Mouse (Mus musculus) megakaryocyte-erythroid progenitor cell, adult 5-6 weeks (primary cell): ENCODE results near the gene Rapgefl1. TPM values are rescaled to one million over a fixed set of nuclear protein-coding genes. Genes with fewer than 3 reads are reported as not detected.

ENCODE experiments used
- ATAC-seq: replicated peaks from 2 replicates; pipeline ENCODE4 v1.8.0; 2016; ENCODE audit warnings: mild to moderate bottlenecking, inconsistent platforms; ENCODE audit not compliant: severe bottlenecking, poor library complexity, low FRiP score, low TSS enrichment
- total RNA-seq, 2 experiments: library from RNA; stranded (forward) in 1 of 2; stranded (reverse) in 1 of 2; fragments of 200-1000, 215-1000 nt in 1 of 2; fragments of >200 nt in 1 of 2; fragmentation: Nextera tagmentation in 1 of 2; gene quantifications; 2 replicates each; pipeline ENCODE4 v1.2.3; 2014 to 2017

Rapgefl1 gene
- total RNA-seq, 2 experiments from 2014 or later: 1.7 to 2.2 TPM

DNA sequence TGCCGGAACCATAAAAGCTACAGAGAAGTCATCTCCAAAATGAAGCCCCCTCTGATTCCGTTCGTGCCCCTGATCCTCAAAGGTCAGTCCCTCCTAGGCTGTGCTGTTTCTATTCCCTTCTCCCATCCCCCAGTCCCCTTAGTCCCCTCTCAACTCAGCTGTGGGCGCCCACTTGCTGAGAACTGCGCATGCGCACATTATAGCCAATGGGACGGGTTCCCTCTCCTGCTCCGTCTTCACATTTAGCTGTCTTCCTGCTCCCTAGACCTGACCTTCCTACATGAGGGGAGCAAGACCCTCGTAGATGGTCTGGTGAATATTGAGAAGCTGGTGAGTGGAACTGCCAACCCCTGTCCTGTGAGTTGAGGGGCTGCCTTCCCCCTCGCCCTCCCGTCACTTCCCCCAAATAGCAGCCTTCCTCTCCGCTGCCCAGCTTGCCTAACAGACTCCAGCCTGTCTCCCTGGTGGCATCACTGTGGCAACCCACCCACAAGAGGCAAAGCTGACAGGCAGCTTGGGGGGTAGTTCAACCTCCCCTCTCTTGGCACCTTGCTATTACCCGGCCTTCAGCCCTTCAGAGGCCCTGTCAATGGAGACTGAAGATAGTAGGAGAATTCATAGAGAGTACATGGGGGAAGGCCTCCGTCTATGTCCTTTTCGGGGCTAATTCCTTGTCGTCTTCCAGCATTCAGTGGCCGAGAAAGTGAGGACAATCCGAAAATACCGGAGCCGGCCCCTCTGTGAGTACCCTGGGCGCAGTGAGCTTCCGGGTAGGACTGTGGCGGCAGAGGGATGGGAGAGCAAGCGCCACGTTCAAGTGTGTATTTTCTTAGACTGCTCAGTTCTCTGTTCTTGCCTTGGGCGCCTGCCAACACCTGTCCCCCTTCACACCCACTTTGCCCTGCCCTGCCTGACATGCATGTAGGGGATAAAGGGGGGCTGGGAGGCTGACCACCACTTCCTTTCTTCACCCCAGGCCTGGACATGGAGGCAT is 13.8 kb downstream of the Rapgefl1 start:
- no peak for ATAC-seq

DNA sequence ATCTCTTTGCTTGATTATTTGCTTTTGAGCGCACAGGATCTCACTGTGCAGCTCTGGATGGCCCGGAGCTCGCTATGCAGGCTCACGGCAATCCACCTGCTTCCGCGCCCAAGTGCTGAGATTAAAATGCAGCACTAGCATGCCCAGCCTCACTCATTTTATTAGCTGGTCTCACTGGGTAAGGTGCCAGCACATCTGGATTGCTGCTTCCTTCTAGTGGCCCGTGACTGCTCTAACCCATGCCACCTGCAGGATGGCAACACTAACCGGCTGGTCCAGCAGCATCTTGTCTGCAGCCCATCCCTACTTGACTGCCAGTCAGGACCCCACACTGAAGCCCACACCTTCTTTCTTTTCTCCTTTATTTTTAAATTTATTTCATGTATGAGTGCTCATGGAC is 17.5 kb downstream of the Rapgefl1 start:
- ATAC-seq: no peak

- no peak for ATAC-seq
These were observed 18.1 kb downstream of the Rapgefl1 start for GRCm38 (mm10) chr11:98854659-98855058.

GRCm38 (mm10) chr11:98858759-98859731 is 22.5 kb downstream of the Rapgefl1 start:
- peak; percentile 62; the same call in 1 of the 2 replicates for ATAC-seq

DNA sequence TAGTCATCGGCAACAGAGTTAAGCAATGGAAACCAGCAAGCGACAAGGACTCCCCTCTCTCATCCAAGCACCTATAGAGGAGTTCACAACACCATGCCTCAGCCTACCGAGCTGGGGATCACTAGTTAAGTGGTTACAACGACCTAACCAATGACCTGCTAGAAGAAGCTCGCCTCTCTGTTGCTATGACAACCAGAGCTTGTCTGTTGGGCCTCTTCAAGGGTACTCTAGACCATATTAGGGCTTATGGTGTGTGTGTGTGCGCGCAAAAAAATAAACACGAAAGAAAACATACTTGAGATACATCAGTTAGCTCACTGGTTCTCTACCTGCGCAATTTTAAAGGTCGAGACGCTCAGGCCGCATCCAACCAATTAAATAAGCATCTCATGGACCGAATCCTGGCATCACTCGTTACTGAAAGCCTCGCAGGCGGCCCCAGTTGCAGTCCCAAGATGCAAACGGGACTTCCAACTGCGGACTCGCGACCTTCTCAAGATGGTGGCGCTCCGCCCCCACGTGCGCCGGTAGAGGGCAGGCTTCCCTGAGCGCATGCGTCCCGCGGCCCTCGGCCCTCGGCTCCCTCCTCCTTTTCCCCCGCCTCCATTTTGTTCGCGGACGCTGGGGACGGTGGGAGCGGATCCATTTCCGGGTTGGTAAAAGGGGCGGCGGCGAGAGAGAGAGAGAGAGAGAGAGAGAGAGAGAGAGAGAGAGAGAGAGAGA is 26.6 kb downstream of the Rapgefl1 start, which contains the start of gene Wipf2:
TSS of gene Wipf2 (plus strand) at position 611 of the 723 bp plus-strand sequence.
- peak; percentile 93 for ATAC-seq

DNA sequence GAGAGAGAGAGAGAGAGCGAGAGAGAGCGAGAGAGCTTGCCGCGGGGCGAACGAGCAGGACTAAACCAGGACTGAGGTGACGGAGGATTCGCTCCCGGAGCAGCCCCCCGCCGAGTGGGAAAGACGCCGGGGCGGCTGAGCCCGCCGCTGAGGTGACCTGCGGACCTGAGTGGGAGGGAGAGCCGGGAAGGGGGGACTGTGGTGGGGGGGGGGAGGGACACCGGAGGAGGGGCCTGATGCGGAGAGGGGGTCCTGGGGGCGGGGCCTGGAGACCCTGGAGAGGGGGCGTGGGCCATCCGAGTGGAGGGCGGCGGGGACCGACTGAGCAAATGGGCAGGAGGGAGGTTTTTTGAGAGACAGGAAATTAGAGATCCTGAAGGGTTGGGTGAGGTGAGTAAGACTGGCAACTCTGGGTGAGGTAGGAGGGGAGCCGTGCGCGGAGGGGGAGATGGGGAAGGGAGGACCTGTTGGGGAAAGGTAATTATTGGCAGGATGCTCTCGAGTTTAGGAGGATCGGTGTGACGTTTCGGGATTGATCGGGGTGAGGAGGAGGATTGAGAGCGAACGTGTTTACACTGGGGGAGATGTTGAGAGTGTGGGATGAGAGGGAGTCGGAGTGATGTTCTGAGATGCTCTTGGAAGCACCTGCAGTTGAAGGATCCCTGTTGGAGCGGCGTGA is 27.3 kb downstream of the Rapgefl1 start:
- ATAC-seq: peak; percentile 20

DNA sequence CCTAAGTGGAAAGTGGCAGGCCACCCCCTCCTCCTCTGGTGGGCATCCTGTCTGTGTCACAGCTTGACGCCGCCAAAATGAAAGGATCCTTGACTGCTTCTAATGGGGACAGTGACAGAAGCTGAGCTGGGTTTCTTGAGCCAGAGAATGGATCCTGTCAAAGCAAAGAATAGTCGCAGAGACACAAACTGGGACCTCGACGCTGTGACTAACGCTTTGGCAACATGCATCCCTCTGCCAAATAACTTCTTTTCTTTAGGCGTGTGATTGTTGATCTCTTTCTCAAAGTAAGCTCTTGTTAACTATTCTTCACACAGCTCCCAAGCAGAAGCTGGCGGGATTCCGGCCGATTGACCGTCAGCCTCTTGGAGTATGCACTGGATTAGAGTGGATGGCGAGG is 30.7 kb downstream of the Rapgefl1 start:
- ATAC-seq: no peak

DNA sequence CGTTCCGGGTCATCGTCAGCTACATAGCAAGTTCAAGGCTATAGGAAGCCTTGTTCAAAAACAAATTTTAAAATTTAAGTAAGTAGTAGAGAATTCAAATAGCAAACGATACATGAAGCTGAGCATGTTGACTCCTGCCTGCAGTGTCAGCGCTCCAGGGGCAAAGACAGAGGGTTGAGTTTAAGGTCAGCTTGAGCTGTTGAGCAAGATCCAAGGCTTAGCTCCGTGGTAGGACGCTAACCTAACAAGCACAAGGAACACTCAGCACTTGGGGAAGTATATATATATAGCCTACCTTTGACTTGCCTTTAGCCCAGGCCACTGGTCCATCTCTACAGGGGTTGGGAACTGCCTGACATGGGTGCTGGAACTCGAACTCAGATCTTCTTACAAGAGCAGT is 33.3 kb downstream of the Rapgefl1 start:
- ATAC-seq: no peak

GRCm38 (mm10) chr11:98870791-98871190 is 34.2 kb downstream of the Rapgefl1 start:
- no peak for ATAC-seq

DNA sequence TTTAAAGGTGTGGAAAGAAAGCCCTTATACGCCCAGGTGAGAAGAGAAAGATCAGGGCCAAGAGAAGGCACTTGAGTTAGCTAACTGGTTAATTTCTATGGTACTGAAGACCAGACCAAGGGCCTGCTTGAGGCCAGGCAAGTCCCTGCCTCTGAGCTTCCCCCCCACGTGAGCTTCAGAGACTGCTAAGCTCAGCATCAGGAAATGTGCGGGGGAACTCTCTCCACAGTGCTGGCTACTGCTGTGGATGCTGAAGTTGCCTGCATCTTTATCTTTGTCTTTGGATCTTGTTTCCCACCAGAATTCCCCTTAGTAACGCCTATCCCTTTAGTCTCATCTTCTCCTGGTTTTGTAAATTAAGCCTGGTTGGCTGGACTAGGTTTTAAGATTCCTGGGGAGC is 34.8 kb downstream of the Rapgefl1 start:
- ATAC-seq: no peak

DNA sequence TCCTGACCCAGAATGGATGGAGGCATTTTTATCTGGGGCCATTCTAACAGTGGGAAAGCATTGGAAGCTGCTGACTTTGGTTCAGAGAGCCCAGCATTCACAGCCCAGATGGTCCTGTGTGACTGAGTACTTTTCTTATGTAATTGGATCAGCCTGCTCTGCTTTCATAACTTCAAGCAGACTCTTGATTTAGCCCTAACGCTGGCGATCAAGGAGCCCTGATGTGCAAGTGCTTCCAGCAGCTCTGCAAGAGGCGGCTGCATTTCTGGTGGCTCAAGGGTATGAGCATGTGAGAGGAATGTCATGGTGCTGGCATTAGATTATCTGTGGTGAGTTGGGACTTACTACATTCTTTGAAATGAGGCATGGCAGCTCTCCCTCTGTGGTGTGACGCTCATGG is 35.5 kb downstream of the Rapgefl1 start:
- ATAC-seq: no peak

DNA sequence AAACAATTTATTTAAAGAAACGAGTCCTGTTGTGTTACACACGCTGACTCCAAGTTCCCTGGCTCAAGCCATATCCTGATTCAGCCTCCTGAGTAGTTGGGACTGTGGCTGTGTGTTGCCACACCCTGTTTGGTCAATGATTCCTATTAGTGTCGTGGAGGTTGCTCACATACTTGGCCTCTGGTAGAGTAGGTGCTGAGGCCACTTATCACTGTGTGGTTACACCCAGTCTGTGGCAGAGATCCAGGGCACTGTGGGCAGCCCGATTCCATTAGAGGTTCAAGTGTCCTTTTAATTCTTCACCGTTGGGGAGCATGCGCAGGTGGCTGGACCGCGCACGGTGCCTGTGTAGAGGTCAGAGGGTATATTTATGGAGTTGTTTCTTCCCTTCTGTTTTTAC is 37.3 kb downstream of the Rapgefl1 start:
- ATAC-seq: peak; percentile 97

GRCm38 (mm10) chr11:98877001-98877400 is 40.4 kb downstream of the Rapgefl1 start:
- ATAC-seq: no peak

DNA sequence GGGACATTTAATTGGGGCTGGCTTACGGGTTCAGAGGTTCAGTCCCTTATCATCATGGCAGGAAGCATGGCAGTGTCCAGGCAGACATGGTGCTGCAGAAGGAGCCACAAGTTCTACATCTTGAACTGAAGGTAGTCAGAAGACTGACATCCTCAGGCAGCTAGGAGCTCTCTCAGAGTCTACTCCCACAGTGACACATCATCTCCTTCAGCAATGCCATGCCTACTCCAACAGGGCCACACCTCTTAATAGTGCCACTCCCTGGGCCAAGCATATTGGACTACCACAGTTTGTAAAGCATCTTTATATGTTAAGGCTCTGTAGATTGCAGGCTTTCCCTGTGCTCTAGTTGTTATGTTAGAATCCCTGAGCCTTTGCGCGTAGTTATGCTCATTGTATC is 51.1 kb downstream of the Rapgefl1 start:
- ATAC-seq: 0 out of 2 replicates have a peak, but pooled peaks have one; percentile 50

DNA sequence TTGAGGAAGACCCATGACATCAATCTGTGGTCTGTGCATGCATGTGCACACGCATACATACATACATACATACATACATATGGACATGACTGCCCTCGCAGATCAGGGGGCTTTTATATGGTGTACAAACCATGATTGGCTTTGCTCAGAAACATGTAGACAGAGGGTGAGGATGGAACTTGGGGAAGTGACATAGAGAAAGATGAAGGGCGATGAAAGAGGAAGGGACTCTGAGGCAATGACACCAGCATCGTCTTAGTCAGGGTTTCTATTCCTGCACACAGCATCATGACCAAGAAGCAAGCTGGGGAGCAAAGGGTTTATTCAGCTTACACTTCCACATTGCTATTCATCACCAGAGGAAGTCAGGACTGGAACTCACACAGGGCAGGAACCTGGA is 52.5 kb downstream of the Rapgefl1 start:
- ATAC-seq: no peak

DNA sequence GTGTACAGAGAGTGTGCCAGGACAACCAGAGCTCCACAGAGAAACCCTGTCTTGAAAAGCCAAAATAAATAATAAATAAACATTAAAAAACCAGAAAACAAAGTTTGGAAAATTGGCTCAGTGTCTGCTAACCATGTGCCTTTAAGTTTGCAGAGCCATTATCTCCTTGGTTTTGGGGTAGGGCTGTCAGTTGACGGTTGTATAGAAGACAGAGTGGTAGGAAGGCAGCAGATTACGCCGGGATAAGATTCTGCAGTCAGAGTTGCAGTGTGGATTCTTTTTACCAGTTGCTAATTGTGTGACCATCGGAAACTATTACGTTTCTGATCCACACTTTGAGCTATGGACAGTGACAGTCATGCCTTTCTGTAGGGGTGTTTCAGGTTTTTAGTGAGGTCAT is 53.4 kb downstream of the Rapgefl1 start:
- ATAC-seq: peak; percentile 55

DNA sequence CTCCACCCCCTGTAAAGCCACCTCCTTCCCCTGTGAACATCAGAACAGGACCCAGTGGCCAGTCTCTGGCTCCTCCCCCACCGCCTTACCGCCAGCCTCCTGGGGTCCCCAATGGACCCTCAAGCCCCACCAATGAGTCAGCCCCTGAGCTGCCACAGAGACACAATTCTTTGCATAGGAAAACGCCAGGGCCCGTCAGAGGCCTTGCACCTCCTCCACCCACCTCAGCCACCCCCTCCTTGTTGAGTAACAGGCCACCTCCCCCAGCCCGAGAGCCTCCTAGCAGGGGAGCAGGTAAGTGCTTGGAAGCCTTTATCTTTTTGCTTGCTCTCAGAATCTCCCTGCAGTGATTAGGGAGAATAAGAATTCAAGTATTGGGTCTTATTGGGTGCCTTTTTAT is 55.8 kb downstream of the Rapgefl1 start:
- ATAC-seq: no peak

- ATAC-seq: no peak
These were observed 64.0 kb downstream of the Rapgefl1 start for GRCm38 (mm10) chr11:98900529-98901125.
